In genomic region chr17:50110650-50111415, GRCm38 (mm10) we compare ENCODE assay signal across 14 mouse cellular contexts.
DNase-seq lines count a peak whose midpoint lies in the region; ATAC-seq lines count a peak whose summit lies in the region.
"Had no signal": no experiment of that assay in that cellular context is flagged by ENCODE, and none has a peak within 500 bp of the region (broad histone marks: within the 10 kb centered on the region; RNA-seq: fewer than 3 reads in every experiment).

No protein-coding gene starts in this region.

- ATAC-seq in embryonic facial prominence, embryonic 15.5 days (ENCODE audit: insufficient number of reproducible peaks, low FRiP score, low TSS enrichment, low read depth), result no peak

- peaks cover 9% of the 10 kb centered on the region for H3K4me1 ChIP-seq in embryonic facial prominence, embryonic 15.5 days
- H3K4me1 ChIP-seq: forebrain, embryonic 12.5 days; heart, embryonic 13.5 days had no signal

- intact Hi-C loops in heart, postnatal 25 days (cut with DNase I), result no loop called here

- no peak overlapping the region for H3K9ac ChIP-seq in embryonic facial prominence, embryonic 15.5 days
- H3K9ac ChIP-seq: forebrain, embryonic 12.5 days; heart, embryonic 13.5 days; liver, embryonic 14.5 days had no signal

- H3K9me3 ChIP-seq in embryonic facial prominence, embryonic 15.5 days (replicated peaks), result no peaks in the 10 kb centered on the region
- H3K9me3 ChIP-seq: forebrain, embryonic 12.5 days; heart, embryonic 13.5 days had no signal

- H3K27me3 ChIP-seq in embryonic facial prominence, embryonic 15.5 days, result no peaks in the 10 kb centered on the region
- H3K27me3 ChIP-seq: forebrain, embryonic 12.5 days; heart, embryonic 13.5 days had no signal

- 0 out of 2 replicates have a peak overlapping the region, but pooled peaks have one; percentile 4 for H3K4me2 ChIP-seq in embryonic facial prominence, embryonic 15.5 days (replicated peaks)
- H3K4me2 ChIP-seq: forebrain, embryonic 12.5 days; heart, embryonic 13.5 days had no signal

- 47% methylated on average over 14 of the region's 14 CpGs for WGBS in embryonic facial prominence, embryonic 15.5 days

- H3K27ac ChIP-seq in embryonic facial prominence, embryonic 15.5 days (replicated peaks), result peak overlapping the region; percentile 58; the same call in 1 of the 2 replicates
- H3K27ac ChIP-seq: forebrain, embryonic 12.5 days; heart, embryonic 13.5 days; liver, embryonic 14.5 days had no signal

- DNase-seq in heart, adult 11 months, result peak; percentile 96
- DNase-seq in heart, postnatal 25 days (ENCODE audit: low spot score), result no peak
- DNase-seq in 416B (ENCODE audit: low read depth), result peak; percentile 64
- DNase-seq in lung, postnatal 36 days, result peak; percentile 77
- no peak for DNase-seq in cerebellum, adult 8-10 months
- no peak for DNase-seq in B cell, adult 2 months
- no peak for DNase-seq in cerebellum, adult 18-20 months
- DNase-seq: kidney, postnatal 10 days; spleen, adult 18-20 months; thymus, adult 2 months had no signal

- peaks cover 2% of the 10 kb centered on the region; the same call in 1 of the 2 replicates for H3K36me3 ChIP-seq in embryonic facial prominence, embryonic 15.5 days
- H3K36me3 ChIP-seq: forebrain, embryonic 12.5 days had no signal

- H3K4me3 ChIP-seq in embryonic facial prominence, embryonic 15.5 days (replicated peaks), result no peak overlapping the region
- H3K4me3 ChIP-seq: forebrain, embryonic 12.5 days; heart, embryonic 13.5 days had no signal

Comparison
In these comparisons a context has a peak if more than half of its experiments do, and no peak if none do; other contexts are left out.
1. DNase-seq: peak in heart, adult 11 months (single experiment), 416B (single experiment) and lung, postnatal 36 days (single experiment); none in heart, postnatal 25 days (single experiment), cerebellum, adult 8-10 months (single experiment), B cell, adult 2 months (0 of 2) and cerebellum, adult 18-20 months (0 of 2).